Mouse (Mus musculus) urinary bladder, postnatal 36 days (tissue): ENCODE results near the gene Synj2.

Experiments
- DNase-seq, 2 experiments: peaks; one replicate each; pipeline ENCODE4 v3.0.0; 2022; ENCODE audit warnings: low spot score in 2 of 2, mixed read lengths in 1 of 2

Synj2 gene

DNA sequence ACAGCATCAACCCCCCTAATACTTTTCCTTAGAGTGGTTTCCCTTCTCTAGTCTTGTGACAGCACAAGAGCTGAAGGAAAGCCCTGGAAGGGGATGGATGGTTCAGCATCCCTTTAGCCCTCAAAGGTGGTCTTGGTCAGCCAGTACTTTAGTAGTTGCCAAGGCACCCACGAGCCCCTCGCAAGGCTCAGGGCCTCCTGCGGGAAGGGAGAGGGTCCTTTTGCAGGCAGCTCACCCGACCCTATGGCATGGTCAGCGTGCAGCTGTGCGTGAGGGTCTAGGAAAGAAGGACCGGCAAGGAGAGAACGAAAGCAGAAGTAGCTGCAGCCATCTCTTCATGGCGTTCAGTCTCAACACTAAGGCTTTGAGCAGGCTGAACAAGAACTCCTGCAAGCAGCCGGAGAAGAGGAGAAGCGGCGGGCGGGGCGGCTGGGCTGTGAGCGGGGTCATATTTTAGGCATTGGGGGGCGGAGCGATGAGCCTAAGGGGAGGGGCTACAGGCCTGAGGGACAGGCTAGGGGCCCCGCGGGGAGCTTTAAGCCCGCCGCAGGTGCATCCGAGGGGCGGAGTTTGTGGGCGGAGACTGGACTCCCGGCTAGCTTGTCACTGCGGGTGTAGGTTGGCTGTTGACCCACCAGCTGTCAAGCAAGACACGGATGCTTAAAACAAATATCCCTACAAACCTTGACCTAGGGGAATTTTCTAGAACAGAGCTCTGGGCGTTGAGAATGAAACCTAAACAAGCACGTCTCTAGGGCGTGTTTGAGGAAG, 6.3 kb upstream of the Synj2 start:
- DNase-seq = peak; percentile 77 to 86

DNA sequence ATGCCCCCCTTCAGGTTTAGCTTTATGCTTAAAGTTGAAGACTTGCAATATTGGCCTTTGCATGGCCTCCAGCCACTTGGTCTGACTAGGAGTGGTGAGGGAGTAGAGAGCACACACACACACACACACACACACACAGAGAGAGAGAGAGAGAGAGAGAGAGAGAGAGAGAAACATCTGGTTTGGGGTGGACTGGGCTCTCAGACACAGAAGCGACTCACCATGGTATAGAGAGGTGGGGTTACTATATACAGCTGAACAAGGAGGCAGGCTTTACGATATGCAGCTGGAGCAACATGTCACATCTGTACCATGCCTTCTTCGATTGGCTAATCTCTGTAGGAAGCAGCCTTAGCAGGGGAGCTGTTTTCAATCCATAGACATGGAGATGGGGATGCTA, 5.4 kb upstream of the Synj2 start:
- DNase-seq = no peak

DNA sequence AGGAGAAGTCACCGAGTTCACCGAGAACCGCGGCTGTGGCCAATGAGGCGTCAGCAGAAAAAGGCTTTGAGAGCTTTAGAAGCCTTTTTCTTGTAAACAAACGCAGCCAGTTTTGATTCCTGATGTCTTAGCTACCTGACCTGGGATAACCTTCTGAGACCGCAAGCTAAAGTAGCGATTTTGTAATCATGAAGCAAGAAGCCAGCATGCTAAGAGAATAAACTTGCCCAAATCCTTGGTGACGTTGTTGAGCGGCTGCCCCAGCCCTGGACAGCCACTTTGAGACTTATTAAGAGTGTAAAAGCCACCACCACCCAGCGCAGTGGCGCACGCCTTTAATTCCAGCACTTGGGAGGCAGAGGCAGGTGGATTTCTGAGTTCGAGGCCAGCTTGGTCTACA, 4.8 kb upstream of the Synj2 start:
- peak in 1 of 2 experiments; percentile 37 for DNase-seq

DNA sequence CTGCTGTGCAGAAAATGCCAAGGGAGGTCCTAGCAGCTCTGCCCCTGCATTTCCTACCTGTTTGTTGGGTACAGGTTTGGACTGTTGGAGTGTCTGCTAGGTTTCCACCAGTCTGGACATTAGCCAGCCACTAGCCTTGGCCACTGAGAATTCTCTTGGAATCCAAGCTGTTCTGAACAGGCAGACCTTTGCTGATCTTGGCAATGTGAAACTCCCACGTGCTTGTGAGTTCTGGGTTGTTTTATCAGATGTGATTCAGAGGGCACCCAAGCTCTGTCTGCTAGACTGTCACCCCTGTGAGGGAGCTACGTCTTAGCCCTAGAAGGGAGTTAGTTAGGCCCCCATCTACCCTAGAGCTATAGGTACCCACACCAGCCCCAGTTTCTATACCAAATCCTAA, 3.6 kb upstream of the Synj2 start:
- DNase-seq = peak in 1 of 2 experiments; percentile 35

DNA sequence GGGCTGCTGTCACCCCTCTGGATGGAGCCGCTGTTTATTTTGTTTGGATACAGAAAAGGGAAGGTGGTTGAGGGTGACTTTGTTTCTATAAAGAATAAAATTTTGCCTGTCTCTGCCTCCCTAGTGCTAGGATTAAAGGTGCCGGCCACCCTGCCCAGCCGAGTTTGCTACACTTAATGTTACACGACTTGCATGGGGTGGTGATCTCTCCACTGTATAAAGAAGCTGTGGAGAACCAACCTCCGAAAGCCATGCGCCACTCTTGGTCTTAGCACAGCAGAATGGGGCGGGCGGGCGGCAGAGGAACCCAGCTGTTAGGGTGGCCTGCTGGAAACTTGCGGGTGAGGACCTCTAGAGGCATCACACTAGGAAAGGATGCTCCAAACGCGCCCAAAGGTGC, 1.2 kb upstream of the Synj2 start:
- no peak for DNase-seq

DNA sequence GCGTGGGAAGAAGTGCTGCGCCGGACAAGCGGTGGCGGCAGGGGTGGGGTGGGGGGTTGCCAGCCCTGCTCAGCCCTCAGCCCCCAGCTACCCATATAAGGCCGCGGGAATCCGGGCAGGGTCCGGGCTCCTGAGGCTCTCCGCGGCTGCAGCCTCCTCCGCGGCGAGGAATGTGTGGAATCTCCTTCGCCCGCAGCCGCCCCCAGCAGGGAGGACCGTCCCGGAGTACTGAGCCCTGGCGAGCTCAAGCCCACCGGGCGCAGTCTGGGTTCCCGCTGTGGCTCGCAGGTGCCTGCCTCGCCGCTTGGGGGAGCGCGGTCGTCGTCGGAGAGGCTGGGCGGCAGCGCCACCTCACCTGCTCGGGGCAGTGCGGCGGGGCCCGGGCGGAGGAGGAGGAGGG, 288 bp upstream of the Synj2 start:
- DNase-seq = peak; percentile 79 to 82

DNA sequence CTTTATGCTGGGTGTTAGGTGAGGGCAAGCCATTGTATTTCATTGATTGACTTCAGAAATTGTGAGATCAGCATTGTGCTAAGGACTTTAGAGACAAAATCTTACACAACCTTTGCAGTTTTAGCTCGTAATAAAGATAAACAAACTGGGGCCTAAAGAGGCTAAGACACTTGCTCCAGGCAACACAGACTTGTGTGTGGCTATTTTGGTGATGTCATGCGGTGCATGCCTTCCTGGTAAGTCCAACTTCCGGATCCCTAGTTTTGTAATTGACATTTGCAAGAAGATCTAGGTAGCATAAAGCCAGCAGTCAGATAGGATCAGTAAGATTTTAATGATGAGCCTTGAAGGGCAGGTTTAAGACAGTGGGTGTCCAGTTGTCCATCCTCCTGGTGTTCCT, 1.1 kb downstream of the Synj2 start:
- DNase-seq = no peak

DNA sequence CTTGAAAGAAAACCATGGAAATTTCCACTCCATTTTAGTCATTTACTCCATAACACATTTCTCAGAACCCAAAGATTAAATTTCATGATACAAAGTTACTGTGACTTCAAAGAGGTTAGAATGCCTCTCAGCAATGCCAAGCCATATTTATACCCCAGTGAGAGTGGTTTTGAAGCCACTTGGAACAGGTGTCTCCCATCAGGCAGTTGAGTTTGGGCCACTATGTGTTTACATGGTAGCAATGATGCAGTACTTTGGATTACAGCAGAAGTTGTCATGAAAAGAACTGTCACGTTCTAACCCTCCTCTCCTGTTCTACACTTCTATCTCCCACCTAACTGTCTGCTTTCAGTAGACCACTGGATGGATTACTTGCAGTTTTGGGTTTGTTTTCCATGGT, 2.0 kb downstream of the Synj2 start:
- DNase-seq = no peak

DNA sequence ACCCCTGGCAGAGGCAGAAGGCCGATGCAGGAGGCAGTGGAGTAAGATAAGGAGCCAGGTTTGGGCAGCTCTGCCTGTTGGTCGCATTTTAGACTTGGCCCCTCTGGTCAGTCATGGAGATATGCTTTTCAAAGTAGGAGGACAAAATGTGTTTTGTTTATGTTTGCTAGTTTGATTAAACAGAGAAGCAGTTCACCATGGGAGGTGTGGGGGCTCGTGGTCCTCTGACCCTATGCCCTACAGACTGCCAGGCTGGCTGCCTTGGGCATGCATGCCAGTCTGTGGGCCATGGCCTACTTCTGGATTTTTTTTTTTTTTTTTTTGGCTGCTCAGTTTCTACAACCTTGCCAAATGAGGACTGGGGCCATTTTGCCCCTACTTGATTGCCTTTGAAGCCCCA, 6.0 kb downstream of the Synj2 start:
- DNase-seq = no peak

DNA sequence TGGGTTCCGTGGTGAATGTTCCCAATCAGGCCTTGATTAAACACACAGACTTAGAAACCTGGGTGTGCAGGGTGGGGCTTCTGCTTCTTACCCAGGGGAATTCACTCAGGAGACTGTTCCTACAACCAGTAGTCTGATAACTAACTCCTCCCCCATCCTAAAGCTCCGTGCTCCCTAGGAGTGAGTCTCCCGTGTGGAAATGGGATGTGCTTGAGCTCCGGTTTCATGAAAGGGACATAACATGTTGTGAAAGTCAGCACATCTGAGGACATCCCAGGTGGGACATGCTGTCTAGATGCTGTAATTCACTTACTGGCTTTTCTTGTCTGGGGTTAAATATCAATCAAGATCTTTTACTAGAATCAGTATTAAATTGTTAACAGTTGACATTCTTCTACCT, 11.4 kb downstream of the Synj2 start:
- DNase-seq = no peak

DNA sequence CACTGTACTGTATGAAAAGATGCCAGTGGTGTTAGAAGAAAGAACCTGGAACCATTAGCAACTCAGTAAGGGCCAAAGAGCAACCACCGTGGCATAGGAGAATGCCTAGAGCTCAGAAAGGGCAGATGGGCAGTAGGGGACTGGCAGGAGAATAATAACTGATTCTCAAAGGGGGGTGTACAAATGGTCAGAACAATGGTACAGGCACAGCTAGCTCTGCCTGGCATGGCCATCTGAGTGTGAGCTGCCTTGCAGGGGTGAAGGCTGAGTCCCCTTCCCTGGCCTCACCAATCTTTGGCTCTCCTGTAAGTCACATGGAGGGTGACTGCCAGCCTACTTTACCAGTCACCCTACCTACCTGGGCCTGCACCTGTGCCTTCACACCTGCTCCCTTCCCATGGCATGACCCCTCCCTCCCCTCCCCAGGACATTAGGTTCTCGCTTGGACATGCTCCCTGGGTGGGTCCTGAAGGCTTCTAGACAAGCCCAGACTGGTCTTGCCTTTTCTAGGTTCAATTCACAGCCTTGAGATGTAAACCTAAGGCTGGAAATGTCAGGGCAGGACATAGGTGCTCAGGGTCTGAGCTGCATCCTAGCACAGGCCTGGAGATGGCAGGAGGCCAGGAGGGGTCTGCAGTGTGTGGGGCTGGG, 15.4 kb downstream of the Synj2 start:
- no peak for DNase-seq

DNA sequence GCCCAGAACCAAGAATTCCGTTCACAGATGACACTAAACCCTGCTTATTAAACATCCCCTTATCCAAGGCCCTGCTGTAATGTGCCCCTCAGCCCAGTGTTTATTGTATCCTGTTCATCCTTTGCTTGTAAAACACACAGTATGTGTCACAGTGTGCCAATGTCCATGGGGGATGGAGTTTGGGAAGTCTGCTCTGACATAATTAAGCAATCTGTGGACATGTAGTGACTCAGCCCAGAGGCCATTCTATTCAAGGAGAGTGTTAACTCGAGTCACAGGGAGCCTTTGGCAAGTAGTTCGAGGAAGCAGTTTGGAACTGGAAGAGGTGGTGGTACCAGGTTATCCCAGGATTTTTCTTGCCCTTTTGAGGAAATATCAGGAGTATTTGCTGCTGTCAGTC, 16.0 kb downstream of the Synj2 start:
- no peak for DNase-seq

DNA sequence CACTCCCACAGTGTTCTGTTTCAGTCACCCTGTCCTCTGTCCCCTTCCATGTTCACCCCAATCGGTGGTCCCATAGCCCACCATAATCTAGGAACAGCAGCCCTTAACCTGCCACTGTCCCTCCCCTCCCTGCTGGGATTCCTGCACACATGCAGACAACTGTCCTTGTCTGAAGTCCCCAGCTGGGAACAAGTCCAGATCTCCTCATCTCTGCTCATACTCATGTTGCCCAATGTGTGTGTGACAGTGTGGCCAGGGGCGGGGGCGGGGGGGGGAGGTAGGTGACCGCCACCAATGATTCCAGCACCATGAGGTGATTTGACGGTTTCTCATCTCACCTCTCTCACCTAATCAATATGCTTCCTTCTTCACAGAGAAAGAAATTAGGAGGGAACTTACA, 17.1 kb downstream of the Synj2 start:
- no peak for DNase-seq

DNA sequence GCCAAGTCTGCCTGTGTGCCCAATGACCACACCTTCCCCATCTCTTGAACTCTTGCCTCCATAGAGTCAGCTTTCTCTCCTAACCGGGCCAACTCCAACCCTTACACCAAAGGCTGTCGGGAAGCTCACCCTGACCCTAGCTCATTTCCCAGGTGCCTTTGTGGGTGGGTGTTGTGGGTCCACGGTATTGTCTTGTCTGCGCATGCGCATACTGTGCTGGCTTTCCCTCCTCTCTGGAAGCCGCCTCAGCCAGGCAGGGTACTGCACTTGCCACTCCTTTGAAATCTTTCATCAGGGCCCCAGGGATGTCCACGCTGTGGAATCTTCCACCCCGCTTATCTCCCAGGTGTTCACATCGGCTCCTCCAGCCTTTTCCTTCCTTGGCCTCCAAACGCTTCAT, 17.6 kb downstream of the Synj2 start:
- peak in 1 of 2 experiments; percentile 35 for DNase-seq

DNA sequence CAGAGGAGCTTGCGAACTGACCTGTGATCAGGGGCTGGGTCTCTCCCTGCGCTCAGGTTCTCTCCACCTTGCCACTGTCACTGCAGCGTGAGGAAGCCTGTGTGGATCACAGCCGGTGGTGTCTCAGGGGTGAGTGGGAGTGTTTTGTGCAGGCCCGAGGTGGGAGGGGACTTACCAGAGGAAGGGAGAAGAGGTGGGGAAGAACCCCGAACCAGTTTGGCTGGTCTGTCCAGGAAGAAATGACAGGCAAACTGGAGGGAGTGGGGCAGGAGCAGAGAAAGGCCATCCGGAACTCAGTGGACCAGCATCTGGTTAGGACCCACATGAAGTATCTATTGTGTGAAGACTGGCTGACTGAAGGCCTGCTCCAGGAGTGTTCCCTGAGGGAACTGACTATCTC, 18.0 kb downstream of the Synj2 start:
- peak; percentile 72 to 78 for DNase-seq

DNA sequence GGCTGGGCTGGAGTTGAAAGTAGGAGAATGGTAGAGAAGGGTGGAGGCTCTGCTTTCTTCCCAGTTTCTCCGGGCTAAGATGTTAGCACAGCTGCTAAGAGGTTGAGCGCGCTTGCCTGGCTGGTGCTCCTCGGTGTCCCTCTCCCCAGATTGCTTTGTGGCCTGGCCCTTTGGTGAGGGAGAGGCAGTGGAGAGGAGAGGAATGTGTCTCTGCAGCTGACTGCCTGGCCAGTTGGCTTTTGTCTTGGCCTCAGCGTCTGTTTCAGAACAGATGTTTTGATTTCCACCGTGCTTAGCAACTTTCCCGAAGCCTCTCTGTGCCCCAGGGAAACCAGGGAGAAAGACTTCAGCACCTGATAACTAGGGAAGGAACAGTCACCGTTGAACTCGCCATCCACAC, 18.7 kb downstream of the Synj2 start:
- DNase-seq = no peak

DNA sequence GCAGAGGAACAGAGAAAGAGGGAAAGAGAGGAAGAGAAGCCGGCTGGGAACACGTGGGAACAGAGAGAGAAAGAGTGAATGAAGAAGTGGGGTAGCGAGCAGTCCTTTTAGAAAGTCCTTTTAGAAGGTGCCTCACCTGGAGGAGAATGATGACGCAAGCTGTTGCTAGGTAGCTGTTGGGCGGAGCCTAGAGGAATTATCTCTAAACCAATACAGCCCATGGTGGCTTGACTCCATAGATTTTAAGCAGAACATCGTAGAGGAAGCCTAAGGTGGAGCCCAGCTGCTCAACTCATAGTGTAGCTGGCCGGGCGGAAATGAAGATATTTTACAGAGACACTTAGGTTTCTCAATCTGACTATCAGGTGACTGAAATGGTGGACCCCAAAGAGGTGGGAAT, 22.7 kb downstream of the Synj2 start:
- no peak for DNase-seq

DNA sequence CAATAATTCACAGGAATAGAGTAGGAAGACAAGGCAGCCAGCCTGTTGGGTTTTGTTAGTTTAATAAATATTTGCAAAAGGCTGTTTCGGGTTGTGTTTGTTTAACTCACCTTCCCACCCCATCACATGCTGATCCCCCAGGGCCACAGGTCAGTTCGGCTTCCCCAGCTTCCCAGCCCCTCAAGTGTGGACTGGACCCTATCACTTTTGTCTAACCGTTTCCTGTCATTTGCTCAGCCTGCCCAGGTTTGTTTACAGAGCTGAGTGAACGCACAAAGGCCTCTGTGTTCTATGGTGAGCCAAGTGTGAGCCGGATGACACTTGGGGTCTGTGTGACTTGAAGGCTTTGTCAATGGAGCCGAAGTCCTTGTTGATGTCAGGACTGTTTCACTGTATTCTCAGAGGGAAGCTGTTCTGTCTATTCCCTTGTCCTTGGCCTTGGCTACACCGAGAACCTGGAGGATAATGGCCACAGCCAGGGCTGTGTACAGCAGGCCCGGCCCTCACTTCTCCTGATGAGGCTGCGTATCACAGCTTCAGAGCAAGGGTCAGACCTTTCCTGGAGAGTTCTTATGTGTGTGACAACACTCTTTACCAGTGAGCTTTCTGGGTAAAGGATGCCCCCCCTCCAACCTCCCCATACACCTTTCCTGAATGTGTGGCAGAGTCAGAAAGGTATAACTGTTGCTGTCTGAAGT, 24.2 kb downstream of the Synj2 start:
- DNase-seq = no peak

DNA sequence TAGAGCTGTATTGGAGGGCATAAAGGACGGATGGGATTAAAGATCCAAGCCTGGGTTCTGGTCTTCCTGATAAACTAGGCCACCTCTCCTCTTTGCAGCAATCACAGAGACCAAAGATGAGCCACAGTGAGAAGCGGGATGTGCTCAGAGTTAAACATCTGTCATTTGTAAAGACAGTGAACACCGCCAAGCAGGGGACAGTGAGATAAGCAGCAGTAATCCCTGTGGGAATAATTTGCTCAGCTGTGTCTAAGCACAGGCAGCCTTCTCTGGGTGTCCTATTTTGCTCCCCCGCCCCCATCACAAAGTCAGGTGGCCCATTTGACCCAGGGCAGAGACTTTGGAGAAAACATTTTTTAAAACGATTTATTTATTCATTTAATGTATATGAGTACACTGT, 25.6 kb downstream of the Synj2 start:
- DNase-seq = no peak

DNA sequence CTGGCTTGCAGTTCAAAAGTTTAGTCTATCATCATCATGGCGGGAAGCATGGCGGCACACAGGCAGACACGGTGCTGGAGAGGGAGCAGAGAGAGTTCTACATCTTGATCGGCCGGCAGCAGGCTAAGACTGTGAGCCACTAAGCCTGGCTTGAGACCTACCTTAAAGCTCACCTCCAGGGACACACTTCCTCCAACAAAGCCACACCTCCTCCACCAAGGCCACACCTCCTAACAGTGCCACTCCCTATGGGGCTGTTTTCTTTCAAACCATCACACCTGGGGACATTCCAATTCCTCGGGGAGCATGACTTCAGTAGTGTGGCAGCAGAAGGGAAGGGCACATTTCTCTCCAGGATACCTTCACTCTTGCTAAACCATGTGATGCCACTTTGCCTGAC, 27.5 kb downstream of the Synj2 start:
- no peak for DNase-seq

DNA sequence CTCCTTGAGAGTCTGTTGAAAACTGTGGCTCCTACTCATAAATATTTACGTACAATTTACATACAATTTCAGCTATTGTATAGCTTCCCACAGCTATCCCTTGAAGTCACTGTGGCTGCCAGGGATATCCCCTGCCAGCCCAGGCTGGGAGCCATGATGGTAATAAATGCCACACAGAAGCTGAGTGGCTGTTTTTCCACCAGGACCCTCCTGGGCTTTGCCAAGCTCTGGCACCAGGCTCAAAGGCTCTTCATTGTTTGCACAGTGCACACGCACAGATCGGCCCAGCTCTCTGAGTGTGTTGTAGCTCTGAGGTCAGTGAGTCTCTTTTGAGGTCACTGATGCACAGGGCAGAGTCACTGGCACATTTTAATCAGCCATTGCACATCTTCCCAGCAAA, 28.2 kb downstream of the Synj2 start:
- DNase-seq = no peak

DNA sequence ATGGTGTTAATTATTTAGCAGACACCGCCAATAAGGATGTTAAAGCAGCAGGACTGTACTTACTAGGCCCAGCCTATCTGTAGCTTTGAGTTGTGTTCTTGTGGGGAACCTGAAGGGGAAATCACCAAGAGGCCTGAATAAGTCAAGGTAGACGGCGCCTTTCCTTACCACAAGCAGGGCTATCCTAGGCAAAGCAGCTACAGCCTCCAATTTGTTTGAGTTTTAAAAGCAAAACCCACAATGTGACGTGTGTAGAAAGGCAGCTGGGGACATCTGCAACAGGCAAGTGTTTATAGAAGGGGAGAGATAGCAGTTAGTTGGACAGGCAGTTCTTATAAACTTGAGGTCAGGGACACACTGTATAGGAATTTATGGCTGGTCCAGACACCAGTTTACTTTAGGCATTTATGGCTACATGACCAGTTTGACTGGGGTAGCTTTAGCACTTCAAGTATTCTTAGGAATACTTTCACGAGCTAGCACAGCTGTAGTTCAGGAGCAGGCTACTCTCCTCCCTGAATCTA, 29.3 kb downstream of the Synj2 start:
- DNase-seq = no peak

DNA sequence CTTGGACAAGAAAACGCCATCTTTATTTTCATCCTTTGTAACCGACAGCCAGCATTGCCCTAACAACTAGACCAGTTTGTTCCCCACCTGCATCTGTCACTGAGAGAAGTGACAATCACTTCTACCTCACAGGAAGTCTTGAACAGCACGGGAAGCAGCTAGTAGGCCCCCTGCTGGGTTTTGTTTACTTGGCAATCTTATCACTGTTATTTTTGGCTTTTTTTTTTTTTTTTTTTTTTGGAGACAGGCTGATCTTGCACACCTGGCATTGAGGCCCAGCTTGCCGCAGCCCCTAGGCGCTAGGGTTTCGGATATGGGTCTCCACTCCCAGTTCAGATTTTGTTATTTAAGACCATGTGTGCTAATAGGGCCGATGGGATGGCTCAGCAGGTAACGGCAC, 32.5 kb downstream of the Synj2 start:
- DNase-seq = no peak
